In the genomic region with DNA sequence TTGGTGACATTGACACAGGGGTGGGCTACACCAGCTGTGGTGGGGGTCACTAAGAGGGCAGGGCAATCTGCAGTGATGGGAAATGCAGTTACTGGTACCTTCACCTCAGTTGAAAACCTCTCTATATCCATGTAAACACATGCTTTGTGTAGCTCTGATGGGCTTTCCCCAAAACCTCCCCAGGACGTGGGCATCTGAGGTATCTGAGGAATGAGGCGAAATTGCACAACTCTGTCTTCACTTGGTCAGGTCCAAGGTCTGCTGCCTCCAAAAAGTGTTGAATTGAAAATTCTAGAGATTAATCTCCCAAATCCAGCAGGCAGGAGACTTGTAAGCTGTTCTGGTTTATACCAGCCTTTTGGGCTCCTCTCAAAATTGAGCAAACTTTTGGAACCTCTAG, we compare ENCODE assay signal across 18 mouse cellular contexts.
"Had no signal": no experiment of that assay in that cellular context is flagged by ENCODE, and none has a peak within 500 bp of the region (broad histone marks: within the 10 kb centered on the region; RNA-seq: fewer than 3 reads in every experiment).

No protein-coding gene starts in this region.

- H3K27ac ChIP-seq: midbrain, embryonic 10.5 days; midbrain, embryonic 12.5 days; neural tube, embryonic 13.5 days; neural tube, embryonic 15.5 days had no signal

- H3K9ac ChIP-seq: lung, embryonic 14.5 days; midbrain, embryonic 12.5 days; neural tube, embryonic 13.5 days; neural tube, embryonic 15.5 days had no signal

- H3K4me2 ChIP-seq: lung, embryonic 14.5 days; midbrain, embryonic 12.5 days; neural tube, embryonic 13.5 days; neural tube, embryonic 15.5 days had no signal

- H3K27me3 ChIP-seq: midbrain, embryonic 12.5 days; neural tube, embryonic 13.5 days; neural tube, embryonic 15.5 days had no signal

- DNase-seq: lung, embryonic 14.5 days; lung, postnatal 10 days; lung, postnatal 4 days; midbrain, embryonic 14.5 days; retina, postnatal 1 day; right cerebral cortex, adult 18-20 months; right cerebral cortex, postnatal 25 days; right cerebral cortex, postnatal 4 days; spleen, adult 18-20 months; thymus, adult 18-20 months; thymus, postnatal 14 days; thymus, postnatal 36 days had no signal

- H3K4me1 ChIP-seq: midbrain, embryonic 10.5 days; midbrain, embryonic 12.5 days; neural tube, embryonic 13.5 days; neural tube, embryonic 15.5 days had no signal

- ATAC-seq: midbrain, embryonic 16.5 days had no signal

- H3K4me3 ChIP-seq: midbrain, embryonic 10.5 days; midbrain, embryonic 12.5 days; myocyte; neural tube, embryonic 13.5 days; neural tube, embryonic 15.5 days had no signal

- H3K36me3 ChIP-seq: midbrain, embryonic 10.5 days; midbrain, embryonic 12.5 days; neural tube, embryonic 13.5 days; neural tube, embryonic 15.5 days had no signal

- H3K9me3 ChIP-seq: midbrain, embryonic 10.5 days; midbrain, embryonic 12.5 days; neural tube, embryonic 13.5 days; neural tube, embryonic 15.5 days had no signal
